In the genomic region with DNA sequence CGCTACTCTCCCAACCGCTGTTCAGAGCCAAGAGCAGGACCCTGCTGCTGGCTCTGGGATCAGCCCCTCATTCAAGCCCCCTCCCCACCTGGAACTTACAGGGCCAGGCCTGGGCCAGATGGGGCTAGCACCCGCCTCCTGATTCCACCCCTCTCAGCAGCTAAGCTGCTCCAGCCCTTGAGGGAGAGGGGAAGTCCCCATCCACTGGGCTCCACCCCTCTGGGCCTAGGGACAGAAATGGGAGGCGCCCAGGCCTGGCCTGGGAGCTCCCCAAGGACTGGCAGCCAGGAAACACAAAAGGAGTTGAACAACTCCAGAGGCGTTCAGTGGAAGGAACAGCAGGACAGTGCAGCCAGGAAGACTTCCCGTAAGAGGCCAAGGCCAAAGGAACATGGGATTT, we compare ENCODE assay signal across 8 mouse cellular contexts. TPM values are rescaled to one million over a fixed set of nuclear protein-coding genes. Genes with fewer than 3 reads are reported as not detected.
DNase-seq lines count a peak whose midpoint lies in the region; ATAC-seq and TF ChIP-seq lines count a peak whose summit lies in the region.

No protein-coding gene starts in this region.

- no peak for TF ChIP-seq POLR2A in lung, adult 2 months (IDR thresholded peaks at IDR 0.05; ENCODE audit: borderline replicate concordance, extremely low read depth, low read depth, low read length)

- peak; percentile 59 for DNase-seq in ES-E14 (ENCODE audit: low read depth, low spot score)
- peak; percentile 93 for DNase-seq in adrenal gland, adult 2 months
- DNase-seq in forebrain, embryonic 11.5 days (ENCODE audit: low spot score) = peak; percentile 75
- DNase-seq in kidney, postnatal 10 days = peak; percentile 85
- DNase-seq in lung, adult 2 months = peak; percentile 82
- DNase-seq in ovary, postnatal 10 days (ENCODE audit: low spot score) = peak; percentile 50
- DNase-seq in B cell, adult 2 months = no peak

- ATAC-seq in forebrain, embryonic 11.5 days (replicated peaks; ENCODE audit: low FRiP score) = peak; percentile 64
- peak; percentile 77 for ATAC-seq in heart, embryonic 16.5 days (replicated peaks; ENCODE audit: extremely low read depth, insufficient read depth, low FRiP score)

- no peak overlapping the region for H3K27ac ChIP-seq in ES-E14 (ENCODE audit: insufficient read depth, low read depth, low read length, poor library complexity, severe bottlenecking)
- H3K27ac ChIP-seq in forebrain, embryonic 11.5 days (ENCODE audit: low read depth, low read length) = 0 out of 2 replicates have a peak overlapping the region, but pooled peaks have one; percentile 18
- peak overlapping the region; percentile 26; the same call in 1 of the 2 replicates for H3K27ac ChIP-seq in heart, embryonic 16.5 days (ENCODE audit: low read length)

- peak overlapping the region; percentile 56 to 66 for H3K4me3 ChIP-seq in ES-E14 (ENCODE audit: insufficient read depth in 1 of 2, low read depth in 1 of 2, low read length in 2 of 2, poor library complexity in 1 of 2, severe bottlenecking in 1 of 2)
- H3K4me3 ChIP-seq in forebrain, embryonic 11.5 days (ENCODE audit: low read depth, low read length) = peak overlapping the region; percentile 40
- H3K4me3 ChIP-seq in heart, embryonic 16.5 days (ENCODE audit: low read length) = peak overlapping the region; percentile 42
- H3K4me3 ChIP-seq in lung, adult 2 months (replicated peaks; ENCODE audit: extremely low read depth, low read depth, low read length) = peak overlapping the region; percentile 48

- peaks cover 48% of the 10 kb centered on the region for H3K27me3 ChIP-seq in forebrain, embryonic 11.5 days (ENCODE audit: control insufficient read depth, insufficient read depth, low read length)
- H3K27me3 ChIP-seq in heart, embryonic 16.5 days (ENCODE audit: control insufficient read depth, insufficient read depth, low read length) = peaks cover 45% of the 10 kb centered on the region

- H3K4me1 ChIP-seq in ES-E14 (ENCODE audit: control insufficient read depth in 2 of 2, insufficient read depth in 2 of 2, low read length in 2 of 2, poor library complexity in 1 of 2) = peaks cover 0 to 8% of the 10 kb centered on the region in 2 experiments; a peak in 2 of 4 replicates
- H3K4me1 ChIP-seq in forebrain, embryonic 11.5 days (replicated peaks; ENCODE audit: control insufficient read depth, insufficient read depth, low read length) = peaks cover 15% of the 10 kb centered on the region
- peaks cover 13% of the 10 kb centered on the region for H3K4me1 ChIP-seq in heart, embryonic 16.5 days (ENCODE audit: control insufficient read depth, insufficient read depth, low read length)
- peaks cover 5% of the 10 kb centered on the region for H3K4me1 ChIP-seq in lung, adult 2 months (ENCODE audit: control insufficient read depth, insufficient read depth, low read length)

- in situ Hi-C loops in ES-E14 (cut with MboI; ENCODE audit: low sequenced_read_pairs in 2 of 2, unreplicated experiment in 2 of 2) = no loop called here

- H3K4me2 ChIP-seq in forebrain, embryonic 11.5 days (ENCODE audit: low read depth, low read length, severe bottlenecking) = peak overlapping the region; percentile 83
- peak overlapping the region; percentile 90 for H3K4me2 ChIP-seq in heart, embryonic 16.5 days (ENCODE audit: low read depth, low read length)

- 8% methylated on average over 5 of the region's 6 CpGs for WGBS in forebrain, embryonic 11.5 days
- 14% methylated on average over 6 of the region's 6 CpGs for WGBS in heart, embryonic 16.5 days
- WGBS in lung, adult 2 months = 8% methylated on average over 5 of the region's 6 CpGs

- TF ChIP-seq CTCF in lung, adult 2 months (IDR thresholded peaks at IDR 0.05; ENCODE audit: insufficient read depth, low read length) = no peak

- no peaks in the 10 kb centered on the region for H3K9me3 ChIP-seq in ES-E14 (ENCODE audit: control insufficient read depth, insufficient read depth, low read depth, low read length)
- no peaks in the 10 kb centered on the region for H3K9me3 ChIP-seq in forebrain, embryonic 11.5 days (ENCODE audit: control insufficient read depth, low read length)
- H3K9me3 ChIP-seq in heart, embryonic 16.5 days (replicated peaks; ENCODE audit: control insufficient read depth, low read length) = no peaks in the 10 kb centered on the region

- no peak overlapping the region for H3K9ac ChIP-seq in ES-E14 (ENCODE audit: insufficient read depth, low read depth, low read length, poor library complexity, severe bottlenecking)
- peak overlapping the region; percentile 59 for H3K9ac ChIP-seq in forebrain, embryonic 11.5 days (ENCODE audit: low read length)
- H3K9ac ChIP-seq in heart, embryonic 16.5 days (ENCODE audit: low read length) = peak overlapping the region; percentile 72

- no peaks in the 10 kb centered on the region for H3K36me3 ChIP-seq in ES-E14 (ENCODE audit: control insufficient read depth, insufficient read depth, low read length, poor library complexity, severe bottlenecking)
- no peaks in the 10 kb centered on the region for H3K36me3 ChIP-seq in forebrain, embryonic 11.5 days (ENCODE audit: control insufficient read depth, insufficient read depth, low read length)
- H3K36me3 ChIP-seq in heart, embryonic 16.5 days (ENCODE audit: control insufficient read depth, insufficient read depth) = no peaks in the 10 kb centered on the region

TF ChIP-seq in ES-E14, 5 proteins besides CTCF, POLR2A, EP300 and RAD21:
- TF ChIP-seq ZNF384 (IDR thresholded peaks at IDR 0.05; ENCODE audit: low read depth, low read length) (no peak), ZC3H11A (IDR thresholded peaks at IDR 0.05; ENCODE audit: borderline replicate concordance, low read depth, low read length) (no peak)

RNA-seq across cellular contexts. Expression of a gene that starts 4.0 kb away (rescaled TPM):
- total RNA-seq in ES-E14 (2012; rRNA removed) = 0.98 and 1.2 TPM in 2 replicates
- total RNA-seq in adrenal gland, adult 2 months (2021) = 1 to 10 TPM in 1 of 2 experiments, under 1 TPM in 1; 0.58 to 2.8 TPM
- polyA plus RNA-seq in adrenal gland, adult 2 months (2012; rRNA removed) = 2.2 and 3.6 TPM in 2 replicates
- 0.39 and 1.1 TPM in 2 replicates for polyA plus RNA-seq in forebrain, embryonic 11.5 days (2014; fragmentation: Nextera tagmentation; extraction: Ambion mirVana)
- polyA plus RNA-seq in heart, embryonic 16.5 days (2015; fragmentation: Nextera tagmentation; extraction: Ambion mirVana) = 0.11 and 0.12 TPM in 2 replicates
- 3.1 and 4.1 TPM in 2 replicates for polyA plus RNA-seq in lung, adult 2 months (2012; rRNA removed)

Comparison
In these comparisons a context has a peak if more than half of its experiments do, and no peak if none do; other contexts are left out.
1. DNase-seq: peak in ES-E14 (single experiment), adrenal gland, adult 2 months (single experiment), forebrain, embryonic 11.5 days (single experiment), kidney, postnatal 10 days (single experiment), lung, adult 2 months (single experiment) and ovary, postnatal 10 days (single experiment); none in B cell, adult 2 months (0 of 2).
2. Peak in every context shown above with its lines, with median percentiles within 50 percentile points of each other: H3K4me3 ChIP-seq.